Mouse (Mus musculus): ENCODE measurements at regions not wholly inside any gene's neighbourhood (a gene's known extent, or its start where the extent isn't known, plus 50 kb on each side); places are given as distances from the start of the nearest gene placed in this dataset.
A peak's percentile ranks its signal among the peaks of the same experiment; 100 is the strongest.

GRCm38 (mm10) chr1:73097645-73098440, 82.1 kb upstream of the Tnp1 start:
- 89% methylated on average over 6 of the region's 6 CpGs for WGBS
- H3K27me3 ChIP-seq (ENCODE audit: control insufficient read depth, insufficient read depth, low read length): no peaks in the 10 kb centered on the region
- H3K4me3 ChIP-seq (replicated peaks; ENCODE audit: insufficient read depth, low read depth, low read length): no peak overlapping the region
- H3K27ac ChIP-seq (ENCODE audit: insufficient read depth, low read length): no peak overlapping the region
- no peaks in the 10 kb centered on the region for H3K4me1 ChIP-seq (ENCODE audit: control insufficient read depth, insufficient read depth, low read length)
- no peak for DNase-seq
- TF ChIP-seq CTCF (IDR thresholded peaks at IDR 0.05; ENCODE audit: borderline replicate concordance, insufficient read depth, low read depth, low read length): no peak
- no peak for TF ChIP-seq POLR2A (IDR thresholded peaks at IDR 0.05; ENCODE audit: borderline replicate concordance, insufficient read depth, low read length)

- H3K27me3 ChIP-seq (ENCODE audit: control insufficient read depth, insufficient read depth, low read length): no peaks in the 10 kb centered on the region
- peaks cover 5% of the 10 kb centered on the region; the same call in 1 of the 2 replicates for H3K4me1 ChIP-seq (ENCODE audit: control insufficient read depth, insufficient read depth, low read length)
- no peak for DNase-seq
- TF ChIP-seq POLR2A (IDR thresholded peaks at IDR 0.05; ENCODE audit: borderline replicate concordance, insufficient read depth, low read length) (no peak), CTCF (IDR thresholded peaks at IDR 0.05; ENCODE audit: borderline replicate concordance, insufficient read depth, low read depth, low read length) (no peak)
- H3K4me3 ChIP-seq (replicated peaks; ENCODE audit: insufficient read depth, low read depth, low read length): no peak overlapping the region
- no peak overlapping the region for H3K27ac ChIP-seq (ENCODE audit: insufficient read depth, low read length)
- WGBS: 39% methylated on average over 3 of the region's 3 CpGs
Measured at GRCm38 (mm10) chr1:73089636-73090035, 73.9 kb upstream of the Tnp1 start.

GRCm38 (mm10) chr1:73088494-73088893, 72.8 kb upstream of the Tnp1 start:
- Histone ChIP-seq H3K27ac (ENCODE audit: insufficient read depth, low read length) (no peak overlapping the region), H3K27me3 (ENCODE audit: control insufficient read depth, insufficient read depth, low read length) (no peaks in the 10 kb centered on the region), H3K4me1 (ENCODE audit: control insufficient read depth, insufficient read depth, low read length) (peaks cover 5% of the 10 kb centered on the region; the same call in 1 of the 2 replicates), H3K4me3 (replicated peaks; ENCODE audit: insufficient read depth, low read depth, low read length) (no peak overlapping the region)
- 57% methylated on average over 2 of the region's 2 CpGs for WGBS
- TF ChIP-seq CTCF (IDR thresholded peaks at IDR 0.05; ENCODE audit: borderline replicate concordance, insufficient read depth, low read depth, low read length): no peak
- no peak for TF ChIP-seq POLR2A (IDR thresholded peaks at IDR 0.05; ENCODE audit: borderline replicate concordance, insufficient read depth, low read length)
- no peak for DNase-seq

- DNase-seq: no peak
- no peak overlapping the region for H3K4me3 ChIP-seq (replicated peaks; ENCODE audit: insufficient read depth, low read depth, low read length)
- H3K4me1 ChIP-seq (ENCODE audit: control insufficient read depth, insufficient read depth, low read length): peaks cover 5% of the 10 kb centered on the region; the same call in 1 of the 2 replicates
- H3K27ac ChIP-seq (ENCODE audit: insufficient read depth, low read length): no peak overlapping the region
- WGBS: 52% methylated on average over 2 of the region's 2 CpGs
- TF ChIP-seq POLR2A (IDR thresholded peaks at IDR 0.05; ENCODE audit: borderline replicate concordance, insufficient read depth, low read length): no peak
- TF ChIP-seq CTCF (IDR thresholded peaks at IDR 0.05; ENCODE audit: borderline replicate concordance, insufficient read depth, low read depth, low read length): no peak
- H3K27me3 ChIP-seq (ENCODE audit: control insufficient read depth, insufficient read depth, low read length): no peaks in the 10 kb centered on the region; the same call in 1 of the 2 replicates
Measured at GRCm38 (mm10) chr1:73084946-73085345, 69.2 kb upstream of the Tnp1 start.

GRCm38 (mm10) chr1:73083396-73083795, 67.7 kb upstream of the Tnp1 start:
- 95% methylated on average over 3 of the region's 3 CpGs for WGBS

GRCm38 (mm10) chr1:73079518-73079917, 63.8 kb upstream of the Tnp1 start:
- no peak overlapping the region for H3K4me3 ChIP-seq (replicated peaks; ENCODE audit: insufficient read depth, low read depth, low read length)
- no peak overlapping the region for H3K27ac ChIP-seq (ENCODE audit: insufficient read depth, low read length)
- peaks cover 19% of the 10 kb centered on the region for H3K4me1 ChIP-seq (ENCODE audit: control insufficient read depth, insufficient read depth, low read length)
- no peaks in the 10 kb centered on the region; the same call in 1 of the 2 replicates for H3K27me3 ChIP-seq (ENCODE audit: control insufficient read depth, insufficient read depth, low read length)
- DNase-seq: no peak
- TF ChIP-seq CTCF (IDR thresholded peaks at IDR 0.05; ENCODE audit: borderline replicate concordance, insufficient read depth, low read depth, low read length) (no peak), POLR2A (IDR thresholded peaks at IDR 0.05; ENCODE audit: borderline replicate concordance, insufficient read depth, low read length) (no peak)
- WGBS: 93% methylated on average over 2 of the region's 2 CpGs

More at GRCm38 (mm10) chr1:73083396-73083795, 67.7 kb upstream of the Tnp1 start:
- Histone ChIP-seq H3K4me3 (replicated peaks; ENCODE audit: insufficient read depth, low read depth, low read length) (no peak overlapping the region), H3K27ac (ENCODE audit: insufficient read depth, low read length) (no peak overlapping the region), H3K27me3 (ENCODE audit: control insufficient read depth, insufficient read depth, low read length) (no peaks in the 10 kb centered on the region; the same call in 1 of the 2 replicates), H3K4me1 (ENCODE audit: control insufficient read depth, insufficient read depth, low read length) (no peaks in the 10 kb centered on the region)
- TF ChIP-seq CTCF (IDR thresholded peaks at IDR 0.05; ENCODE audit: borderline replicate concordance, insufficient read depth, low read depth, low read length): no peak
- no peak for TF ChIP-seq POLR2A (IDR thresholded peaks at IDR 0.05; ENCODE audit: borderline replicate concordance, insufficient read depth, low read length)
- no peak for DNase-seq

GRCm38 (mm10) chr1:73077156-73077555, 61.4 kb upstream of the Tnp1 start:
- WGBS: 80% methylated on average over 4 of the region's 4 CpGs
- no peak overlapping the region for H3K4me3 ChIP-seq (replicated peaks; ENCODE audit: insufficient read depth, low read depth, low read length)
- H3K27ac ChIP-seq (ENCODE audit: insufficient read depth, low read length): no peak overlapping the region
- no peaks in the 10 kb centered on the region for H3K27me3 ChIP-seq (ENCODE audit: control insufficient read depth, insufficient read depth, low read length)
- peak in 1 of 2 experiments; percentile 22 for DNase-seq
- H3K4me1 ChIP-seq (ENCODE audit: control insufficient read depth, insufficient read depth, low read length): peaks cover 19% of the 10 kb centered on the region
- TF ChIP-seq CTCF (IDR thresholded peaks at IDR 0.05; ENCODE audit: borderline replicate concordance, insufficient read depth, low read depth, low read length): no peak
- TF ChIP-seq POLR2A (IDR thresholded peaks at IDR 0.05; ENCODE audit: borderline replicate concordance, insufficient read depth, low read length): no peak

Data from cerebellum, adult 2 months (tissue).